Mouse (Mus musculus) embryonic fibroblast, embryonic 13.5 days (primary cell): ENCODE measurements around the gene Tmem37.

Experiments used
- CTCF ChIP-seq: IDR thresholded peaks from 2 replicates; pipeline ENCODE4 v1.5.1; 2011; ENCODE audit warnings: mild to moderate bottlenecking, control low read depth, low read length, moderate library complexity, borderline replicate concordance; ENCODE audit not compliant: insufficient read depth
- POLR2A ChIP-seq: IDR thresholded peaks from 2 replicates; pipeline ENCODE4 v1.6.1; 2011; ENCODE audit warnings: low read depth, mild to moderate bottlenecking, control low read depth, low read length, moderate library complexity

- no peak for TF ChIP-seq POLR2A
- no peak for TF ChIP-seq CTCF
Measured at GRCm38 (mm10) chr1:120054997-120055396, 18.9 kb downstream of the Tmem37 start.
